Mouse (Mus musculus) cerebellum, adult 2 months (tissue): ENCODE data around the gene Ccr7. TPM values are rescaled to one million over a fixed set of nuclear protein-coding genes. Genes with fewer than 3 reads are reported as not detected.

Experiments used
- DNase-seq, 2 experiments: peaks; one replicate each; pipeline ENCODE4 v3.0.0; 2021
- H3K27ac ChIP-seq: fragments of 200-500 bp; 2 replicates; pipeline ENCODE4 v1.5.1; 2012; ENCODE audit warnings: low read length, control low read depth, inconsistent platforms; ENCODE audit not compliant: insufficient read depth
- H3K27me3 ChIP-seq: fragments of 200-500 bp; 2 replicates; pipeline ENCODE4 v1.6.1; 2012; ENCODE audit warnings: inconsistent platforms, mild to moderate bottlenecking, low read length, moderate library complexity; ENCODE audit not compliant: control insufficient read depth, insufficient read depth
- H3K4me1 ChIP-seq: fragments of 200-500 bp; 2 replicates; pipeline ENCODE4 v1.6.1; 2011; ENCODE audit warnings: low read length; ENCODE audit not compliant: control insufficient read depth, insufficient read depth
- H3K4me3 ChIP-seq: fragments of 200-500 bp; replicated peaks from 2 replicates; pipeline ENCODE3; 2011; ENCODE audit warnings: mild to moderate bottlenecking, low read depth, low read length, control low read depth; ENCODE audit not compliant: insufficient read depth
- CTCF ChIP-seq: fragments of 200-500 bp; IDR thresholded peaks from 2 replicates; pipeline ENCODE4 v1.5.1; 2011; ENCODE audit warnings: low read depth, mild to moderate bottlenecking, control low read depth, low read length, moderate library complexity, borderline replicate concordance; ENCODE audit not compliant: insufficient read depth
- POLR2A ChIP-seq: fragments of 200-500 bp; IDR thresholded peaks from 2 replicates; pipeline ENCODE4 v1.6.1; 2011; ENCODE audit warnings: low read length, control low read depth, borderline replicate concordance; ENCODE audit not compliant: insufficient read depth
- WGBS: fragments of 180-500 bp; shearing (Covaris S2); methylation state at CpG from one replicate; pipeline ENCODE4 v1.1.7; 2018; 5-methylcytosine and 5-hydroxymethylcytosine counted together
- polyA plus RNA-seq: library from polyadenylated mRNA; depleted of rRNA; stranded (reverse); fragments of >200 nt; gene quantifications from 2 replicates; pipeline ENCODE4 v1.2.3, GENCODE M21; 2012

The Ccr7 gene
- polyA plus RNA-seq, 1 experiment = 0.11 TPM

DNA sequence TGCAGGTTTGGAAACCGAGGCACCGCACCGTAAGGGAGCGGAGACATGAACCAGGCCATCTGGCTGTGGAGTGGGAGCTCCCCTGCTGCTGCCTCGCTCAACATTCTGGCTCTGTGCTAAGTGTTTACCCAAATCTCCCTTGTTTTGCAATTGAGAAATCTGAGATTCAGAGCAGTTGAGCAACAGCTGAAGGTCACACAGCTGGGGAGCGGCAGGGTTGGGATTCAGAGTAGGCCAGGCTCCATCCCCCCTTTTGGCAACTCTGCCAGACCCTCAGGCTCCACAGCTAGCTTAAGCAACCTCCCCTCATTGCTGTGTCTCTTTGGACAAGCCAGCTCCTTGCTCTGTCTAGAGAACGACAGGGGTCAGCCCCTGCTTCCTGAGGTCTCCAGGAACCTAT, 13.3 kb downstream of the Ccr7 start:
- TF ChIP-seq POLR2A (no peak), CTCF (no peak)
- no peak for DNase-seq
- Histone ChIP-seq H3K27ac (no peak overlapping the region), H3K4me1 (no peaks in the 10 kb centered on the region), H3K4me3 (no peak overlapping the region), H3K27me3 (no peaks in the 10 kb centered on the region)
- WGBS = 44% methylated on average over 7 of the region's 7 CpGs

DNA sequence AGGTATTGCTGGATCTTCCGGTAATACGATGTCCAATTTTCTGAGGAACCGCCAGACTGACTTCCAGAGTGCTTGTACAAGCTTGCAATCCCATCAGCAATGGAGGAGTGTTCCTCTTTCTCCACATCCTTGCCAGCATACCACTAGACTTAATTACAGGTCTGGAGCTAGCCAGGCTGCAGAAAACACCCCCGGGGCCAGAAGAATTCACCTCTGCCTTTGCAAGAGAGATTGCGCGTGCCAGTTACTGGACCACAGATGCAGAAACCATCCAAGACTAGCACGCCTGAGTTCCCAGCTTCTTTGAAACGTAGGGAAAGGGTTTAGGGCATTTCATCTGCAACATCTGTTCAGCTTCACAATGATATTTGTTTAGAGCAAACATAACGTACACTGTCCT, 15.9 kb downstream of the Ccr7 start:
- H3K27me3 ChIP-seq = no peaks in the 10 kb centered on the region
- WGBS = 71% methylated on average over 9 of the region's 9 CpGs
- DNase-seq = no peak

DNA sequence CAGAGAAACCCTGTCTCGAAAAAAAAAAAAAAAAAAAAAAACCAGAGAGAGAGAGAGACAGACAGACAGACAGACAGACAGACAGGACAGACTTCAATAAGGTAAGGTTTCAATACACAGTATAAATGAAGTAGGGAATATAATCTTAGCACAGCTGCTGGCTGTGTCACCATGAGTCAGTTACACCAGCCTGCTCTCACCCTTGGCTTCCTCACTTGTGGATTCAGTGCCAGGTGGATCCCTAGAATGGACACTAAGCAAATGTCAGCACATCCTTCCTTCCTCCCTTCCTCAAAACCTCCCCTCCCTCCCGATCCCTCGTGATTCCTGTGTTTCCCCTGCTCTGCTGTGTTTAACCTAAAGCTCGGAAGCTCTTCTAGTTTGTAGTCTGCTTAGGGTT, 17.5 kb downstream of the Ccr7 start:
- no peak overlapping the region for H3K4me3 ChIP-seq
- H3K27ac ChIP-seq = no peak overlapping the region
- no peaks in the 10 kb centered on the region for H3K27me3 ChIP-seq
- DNase-seq = no peak
- H3K4me1 ChIP-seq = no peaks in the 10 kb centered on the region
- whole genome bisulfite sequencing = 67% methylated on average over 4 of the region's 4 CpGs
- TF ChIP-seq POLR2A (no peak), CTCF (no peak)

More for the DNA sequence above, 15.9 kb downstream of the Ccr7 start:
- TF ChIP-seq POLR2A (no peak), CTCF (no peak)
- no peak overlapping the region for H3K27ac ChIP-seq
- no peak overlapping the region for H3K4me3 ChIP-seq
- no peaks in the 10 kb centered on the region for H3K4me1 ChIP-seq

DNA sequence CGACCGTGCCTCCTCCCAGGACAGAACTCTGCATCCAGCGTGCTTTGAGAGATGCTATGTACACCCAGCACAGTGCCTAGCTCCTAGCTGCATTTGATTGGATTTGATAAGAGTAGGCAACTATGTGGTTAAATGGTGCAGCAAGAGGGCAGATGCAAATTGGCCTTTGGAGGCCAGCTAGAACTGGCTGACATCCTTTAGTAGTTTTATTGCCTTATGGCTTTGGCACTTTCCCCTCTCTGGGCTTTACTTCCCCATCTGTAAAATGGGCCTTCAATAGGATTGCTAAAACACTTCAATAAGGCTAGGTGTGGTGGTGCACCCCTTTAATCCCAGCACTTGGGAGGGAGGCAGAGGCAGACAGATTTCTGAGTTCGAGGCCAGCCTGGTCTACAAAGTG, 17.9 kb downstream of the Ccr7 start:
- no peak overlapping the region for H3K27ac ChIP-seq
- H3K27me3 ChIP-seq = no peaks in the 10 kb centered on the region
- DNase-seq = no peak
- 50% methylated on average over 4 of the region's 4 CpGs for WGBS
- H3K4me1 ChIP-seq = no peaks in the 10 kb centered on the region
- H3K4me3 ChIP-seq = no peak overlapping the region
- no peak for TF ChIP-seq POLR2A
- no peak for TF ChIP-seq CTCF

DNA sequence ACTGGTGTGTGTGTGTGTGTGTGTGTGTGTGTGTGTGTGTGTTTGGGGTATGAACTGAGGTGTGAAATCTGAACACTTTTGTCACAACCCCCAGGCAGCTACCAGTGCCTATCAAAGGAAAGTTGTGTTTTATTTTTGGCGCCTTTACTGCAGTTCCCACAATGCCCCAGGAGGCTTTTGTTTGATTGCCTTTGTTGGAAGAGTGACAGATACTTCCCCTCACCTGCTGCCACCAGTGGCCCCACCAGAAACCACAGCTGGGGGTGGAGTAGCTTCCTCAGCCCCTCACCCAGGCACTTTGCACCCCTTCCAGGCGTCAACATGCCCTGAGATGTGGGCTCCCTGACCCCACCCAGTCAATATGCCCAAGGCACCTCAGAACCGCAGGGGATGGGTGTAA, 18.5 kb downstream of the Ccr7 start:
- TF ChIP-seq POLR2A (no peak), CTCF (no peak)
- 72% methylated on average over 3 of the region's 3 CpGs for WGBS
- Histone ChIP-seq H3K27ac (no peak overlapping the region), H3K4me1 (no peaks in the 10 kb centered on the region), H3K27me3 (no peaks in the 10 kb centered on the region), H3K4me3 (no peak overlapping the region)
- DNase-seq = no peak

DNA sequence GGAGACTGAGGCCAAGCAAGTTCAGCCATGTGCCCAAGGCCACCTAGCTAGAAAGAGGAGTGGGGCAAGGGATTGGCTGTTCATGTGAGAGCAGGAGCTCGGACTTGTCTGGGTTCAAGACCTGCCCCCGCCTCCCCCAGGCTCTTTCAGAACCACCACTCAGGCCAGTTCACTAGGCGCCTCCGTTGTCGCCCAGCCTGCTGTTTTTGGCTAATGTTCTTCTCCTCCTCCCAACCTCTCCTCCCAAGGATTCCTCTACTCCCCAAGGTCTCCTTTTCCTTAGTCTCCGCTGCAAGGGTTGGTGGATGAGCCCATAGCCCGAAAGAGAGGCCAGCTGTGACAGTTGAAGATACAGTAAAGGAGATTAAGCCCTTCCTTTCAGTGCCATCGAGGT, 19.8 kb downstream of the Ccr7 start:
- 75% methylated on average over 8 of the region's 8 CpGs for WGBS
- H3K27ac ChIP-seq = no peak overlapping the region
- no peaks in the 10 kb centered on the region for H3K27me3 ChIP-seq
- TF ChIP-seq CTCF (no peak), POLR2A (no peak)
- H3K4me3 ChIP-seq = no peak overlapping the region
- H3K4me1 ChIP-seq = no peaks in the 10 kb centered on the region
- DNase-seq = no peak

DNA sequence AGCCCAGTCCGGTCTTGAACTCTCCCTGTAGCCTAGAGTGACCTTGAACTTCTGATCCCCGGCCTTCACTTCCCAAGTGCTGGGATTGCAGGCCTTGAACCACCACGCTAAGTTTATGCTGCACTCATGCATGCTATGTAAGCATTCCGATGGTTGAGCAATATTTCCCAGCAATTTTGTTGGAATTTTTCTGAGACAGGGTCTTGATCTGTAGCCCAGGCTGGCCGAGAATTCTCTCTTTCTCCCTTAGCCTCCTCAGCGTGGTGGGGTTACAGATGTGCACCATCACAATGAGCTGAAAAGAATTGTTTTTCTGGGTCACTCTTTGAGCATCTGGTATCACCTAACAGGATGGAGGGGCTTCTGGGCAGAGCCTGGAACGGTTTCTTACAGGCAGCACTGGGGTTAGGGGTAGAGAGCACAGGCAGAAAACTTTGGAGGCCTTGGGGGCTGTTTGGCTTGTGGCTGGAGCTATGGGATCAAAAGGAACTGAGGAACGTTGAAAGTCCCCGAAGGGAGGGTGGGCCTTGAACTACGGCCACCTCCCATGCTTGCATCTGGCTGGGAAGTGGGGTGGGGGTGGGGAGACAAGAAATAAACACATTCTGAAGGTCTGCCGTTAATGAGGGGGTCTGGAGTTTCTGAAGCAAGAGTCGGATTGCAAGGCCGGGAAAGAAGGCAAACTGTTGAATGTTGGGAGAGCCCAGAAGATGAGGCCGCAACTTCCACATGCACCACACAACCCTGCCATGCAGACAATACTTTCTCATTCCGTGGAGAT, 20.4 kb downstream of the Ccr7 start:
- 71% methylated on average over 15 of the region's 15 CpGs for WGBS
- DNase-seq = no peak
- Histone ChIP-seq H3K4me3 (no peak overlapping the region), H3K27me3 (no peaks in the 10 kb centered on the region), H3K27ac (no peak overlapping the region), H3K4me1 (no peaks in the 10 kb centered on the region)
- TF ChIP-seq POLR2A (no peak), CTCF (no peak)

DNA sequence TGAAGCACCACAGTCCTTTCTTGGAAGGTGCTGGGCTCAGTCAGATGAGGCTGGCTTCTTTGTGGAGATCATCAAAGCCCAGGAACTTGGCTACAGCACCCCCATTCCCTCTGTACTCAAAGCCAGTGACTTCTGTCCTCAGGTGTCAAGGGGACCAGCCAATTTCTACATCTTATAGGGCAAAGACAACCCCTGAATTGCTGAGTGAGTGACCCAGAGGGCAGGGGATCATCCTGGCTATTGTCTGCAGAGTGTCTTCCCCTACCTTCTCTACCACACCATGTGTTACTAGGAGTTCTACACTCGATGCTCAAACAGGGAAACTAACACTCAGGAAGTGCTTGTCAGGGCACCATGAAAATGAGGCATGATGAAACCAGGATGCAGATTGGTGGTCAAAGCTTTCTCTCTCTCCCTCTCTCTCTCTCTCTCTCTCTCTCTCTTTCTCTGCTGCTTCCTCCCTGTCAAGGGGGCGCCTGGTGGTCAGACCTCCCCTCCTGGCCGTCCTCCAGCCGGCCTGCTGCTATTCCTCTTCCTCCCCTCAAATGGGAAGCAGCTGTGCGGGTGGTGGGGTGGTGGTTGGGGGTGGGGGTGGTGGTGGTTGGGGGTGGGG, 21.5 kb downstream of the Ccr7 start:
- Histone ChIP-seq H3K27me3 (no peaks in the 10 kb centered on the region), H3K27ac (no peak overlapping the region), H3K4me3 (no peak overlapping the region), H3K4me1 (no peaks in the 10 kb centered on the region)
- 35% methylated on average over 5 of the region's 5 CpGs for WGBS
- TF ChIP-seq CTCF = no peak
- no peak for TF ChIP-seq POLR2A
- no peak for DNase-seq
